Mouse (Mus musculus): ENCODE results near the gene S1pr4.

DNA sequence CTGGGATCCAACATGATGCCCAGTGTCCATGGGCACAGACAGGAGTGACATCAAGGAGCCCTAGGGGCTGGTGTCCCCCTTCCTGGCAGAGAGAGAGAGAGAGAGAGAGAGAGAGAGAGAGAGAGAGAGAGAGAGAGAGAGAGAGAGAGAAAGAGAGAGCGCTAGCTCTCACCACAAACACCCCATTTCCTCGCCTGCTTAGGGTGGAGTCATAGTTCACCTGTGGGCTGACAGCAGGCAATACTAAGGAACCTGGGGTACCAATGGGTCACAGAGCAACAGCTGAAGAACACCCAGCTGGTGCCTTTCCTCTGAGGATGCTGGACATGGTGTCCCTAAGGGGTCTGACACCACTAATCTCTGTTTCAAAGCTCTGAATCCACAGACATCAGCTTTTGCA is 37.5 kb upstream of the S1pr4 start:
- TF ChIP-seq CTCF (conservative IDR thresholded peaks at IDR 0.05; ENCODE audit: low read length) (no peak), NANOG (IDR thresholded peaks at IDR 0.05; ENCODE audit: borderline replicate concordance, low read length) (no peak)

Measured in E14TG2a.4 (cell line).